Mouse (Mus musculus) thymus, adult 18-20 months (tissue): ENCODE results near the gene Mymx.
"Not testable (repeated sequence)": the region's sequence is repeated elsewhere in the genome, so short reads cannot be mapped to it uniquely, and the experiment has no call there.

Experiments used
- DNase-seq, 2 experiments: peaks; one replicate each; pipeline ENCODE4 v3.0.0; 2022; ENCODE audit warnings: mixed read lengths in 2 of 2

Gene Mymx

DNA sequence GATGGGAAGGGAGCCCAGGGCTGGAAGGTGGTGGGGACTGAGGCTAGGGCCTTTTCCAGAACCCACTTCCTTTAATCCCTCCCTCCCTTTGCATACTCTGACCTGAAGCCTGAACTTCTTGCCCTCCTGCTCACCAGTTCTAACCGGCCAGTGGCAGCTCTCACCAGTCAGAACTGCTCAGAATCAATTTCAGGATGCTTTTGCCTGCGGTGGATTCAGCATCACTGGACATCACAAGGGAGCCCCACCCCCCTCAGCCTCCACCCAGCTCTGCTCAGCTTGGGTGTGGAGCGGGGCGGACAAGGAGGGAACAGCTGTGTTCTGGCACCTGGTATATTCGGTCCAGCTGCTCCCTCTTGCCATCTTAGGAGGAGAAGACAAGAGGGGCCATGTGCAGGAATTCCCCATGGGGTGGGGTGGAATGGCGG is at the start of gene Mymx:
Gene Mymx (minus strand): TSS at position 226 of the 428 bp plus-strand sequence.
- no peak for DNase-seq

- DNase-seq = no peak
These were observed 42.3 kb upstream of the Mymx start for GRCm38 (mm10) chr17:45644185-45644584.

DNA sequence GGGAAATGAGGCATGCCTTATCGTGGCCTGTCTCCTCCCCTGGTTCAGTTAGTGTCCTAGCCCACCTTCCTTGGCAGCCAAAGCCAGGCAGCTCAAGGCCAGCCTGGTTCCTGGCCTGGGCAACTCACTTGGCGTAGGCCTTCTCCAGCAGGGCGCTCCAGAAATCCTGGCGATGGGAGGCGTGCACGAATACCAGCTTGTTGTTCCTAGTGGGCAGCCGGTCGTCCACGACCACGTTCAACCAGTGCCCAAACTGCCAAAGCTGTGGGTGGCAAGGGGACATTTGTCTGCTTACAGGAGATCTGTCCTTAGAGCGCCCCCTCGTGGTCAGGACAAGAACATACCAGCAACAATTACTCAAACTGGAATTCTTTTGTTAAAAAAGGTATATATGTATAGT is 40.8 kb upstream of the Mymx start:
- DNase-seq = peak; percentile 46 to 61

- DNase-seq = no peak
These were observed 40.1 kb upstream of the Mymx start for GRCm38 (mm10) chr17:45641981-45642380.

GRCm38 (mm10) chr17:45638596-45639295 is 36.8 kb upstream of the Mymx start:
- DNase-seq = peak; percentile 75 to 84

DNA sequence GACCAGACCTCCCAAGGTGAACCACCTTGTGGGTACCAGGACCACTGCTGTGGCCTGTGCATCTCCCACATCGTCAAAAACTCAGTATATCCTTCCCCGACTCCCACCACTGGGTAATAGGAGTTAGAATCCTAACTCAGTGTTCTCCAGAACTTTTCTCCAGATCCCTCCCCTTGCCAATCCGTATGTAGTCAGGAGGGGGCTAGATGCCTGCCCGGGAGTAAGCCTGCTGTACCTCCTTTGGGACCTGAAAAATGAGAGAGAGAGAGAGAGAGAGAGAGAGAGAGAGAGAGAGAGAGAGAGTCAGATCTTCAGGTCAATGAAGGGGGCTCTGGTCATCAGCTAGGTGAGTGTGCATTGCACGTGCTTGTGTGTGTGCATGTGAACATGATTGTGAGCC is 32.1 kb upstream of the Mymx start:
- DNase-seq = no peak

GRCm38 (mm10) chr17:45631940-45632339 is 30.0 kb upstream of the Mymx start:
- no peak for DNase-seq

GRCm38 (mm10) chr17:45630992-45631391 is 29.1 kb upstream of the Mymx start:
- DNase-seq = no peak

GRCm38 (mm10) chr17:45629861-45630694 is 28.2 kb upstream of the Mymx start:
- DNase-seq = peak; percentile 48 to 63

- no peak for DNase-seq
These were observed 27.3 kb upstream of the Mymx start for GRCm38 (mm10) chr17:45628885-45629855.

DNA sequence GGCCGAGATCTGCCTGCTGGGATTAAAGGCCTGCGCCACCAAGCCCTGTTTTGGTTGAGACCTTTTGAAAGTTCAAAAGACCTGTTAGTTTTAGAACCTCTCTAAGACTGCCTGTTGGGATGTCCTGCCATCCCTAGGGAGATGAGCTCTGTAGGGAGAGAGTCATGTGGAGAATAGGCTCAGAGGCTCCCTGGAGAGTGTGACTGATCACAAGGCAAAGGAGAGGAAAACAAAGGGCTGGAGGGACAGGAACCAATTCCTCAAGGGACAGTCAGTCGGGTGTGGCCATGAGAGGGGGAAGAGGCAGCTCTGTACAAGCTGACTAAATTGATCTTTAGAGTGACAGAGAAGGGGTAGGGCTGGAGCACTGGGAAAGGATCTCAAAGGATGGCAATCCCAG is 26.3 kb upstream of the Mymx start:
- no peak for DNase-seq

GRCm38 (mm10) chr17:45626577-45627134 is 24.8 kb upstream of the Mymx start:
- peak; percentile 37 to 69 for DNase-seq

DNA sequence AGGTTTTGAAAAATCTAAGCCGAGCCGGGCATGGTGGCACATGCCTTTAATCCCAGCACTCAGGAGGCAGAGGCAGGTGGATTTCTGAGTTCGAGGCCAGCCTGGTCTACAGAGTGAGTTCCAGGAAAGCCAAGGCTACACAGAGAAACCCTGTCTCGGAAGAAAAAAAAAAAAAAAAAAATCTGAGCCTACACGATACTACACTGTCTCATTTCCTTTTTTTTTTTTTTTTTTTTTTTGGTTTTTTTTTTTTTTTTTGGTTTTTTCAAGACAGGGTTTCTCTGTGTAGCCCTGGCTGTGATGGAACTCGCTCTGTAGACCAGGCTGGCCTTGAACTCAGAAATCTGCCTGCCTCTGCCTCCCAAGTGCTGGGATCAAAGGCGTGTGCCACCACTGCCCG is 21.5 kb upstream of the Mymx start:
- DNase-seq = not testable (repeated sequence)

DNA sequence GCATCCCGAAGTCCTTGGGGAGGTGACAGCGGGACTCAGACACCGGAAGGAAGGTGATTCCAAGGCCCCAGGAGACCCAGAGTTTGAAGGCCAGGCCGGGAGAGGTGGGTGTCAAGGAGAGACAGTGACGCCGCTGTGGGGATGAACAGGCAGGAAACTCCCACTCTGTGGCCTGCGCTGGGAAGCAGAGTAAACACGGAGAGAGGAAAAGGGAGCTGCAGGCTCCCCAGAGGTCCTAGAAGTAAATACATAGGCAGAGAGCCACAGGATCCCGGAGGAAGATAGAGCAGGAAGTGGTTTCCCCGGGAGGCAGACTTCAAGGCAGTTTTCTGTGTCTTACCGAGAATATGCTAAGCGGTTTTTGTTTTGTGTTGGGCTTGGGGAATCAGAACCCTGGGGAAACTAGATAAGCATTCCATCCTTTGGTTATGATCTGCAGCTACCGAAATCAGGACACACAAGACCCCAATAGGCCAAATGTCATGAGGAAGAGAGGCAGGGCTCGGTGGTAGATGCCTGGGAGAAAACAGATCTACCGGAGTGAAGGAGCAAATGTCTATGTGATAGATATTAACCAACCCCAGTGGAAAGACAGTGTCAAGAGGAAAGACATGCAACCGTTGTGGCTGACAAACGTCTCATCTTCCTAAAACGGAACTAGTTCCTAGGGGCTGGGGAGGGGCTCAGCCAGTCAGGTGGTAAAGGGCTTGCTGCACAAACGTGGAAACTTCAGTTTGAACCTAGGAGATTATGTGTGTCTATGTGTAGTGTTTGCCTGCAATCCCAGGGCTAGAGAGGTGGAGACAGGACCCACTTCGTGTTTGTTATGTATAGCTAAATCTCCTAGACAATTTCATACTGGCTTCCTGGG is 17.7 kb upstream of the Mymx start:
- peak; percentile 29 to 56 for DNase-seq

DNA sequence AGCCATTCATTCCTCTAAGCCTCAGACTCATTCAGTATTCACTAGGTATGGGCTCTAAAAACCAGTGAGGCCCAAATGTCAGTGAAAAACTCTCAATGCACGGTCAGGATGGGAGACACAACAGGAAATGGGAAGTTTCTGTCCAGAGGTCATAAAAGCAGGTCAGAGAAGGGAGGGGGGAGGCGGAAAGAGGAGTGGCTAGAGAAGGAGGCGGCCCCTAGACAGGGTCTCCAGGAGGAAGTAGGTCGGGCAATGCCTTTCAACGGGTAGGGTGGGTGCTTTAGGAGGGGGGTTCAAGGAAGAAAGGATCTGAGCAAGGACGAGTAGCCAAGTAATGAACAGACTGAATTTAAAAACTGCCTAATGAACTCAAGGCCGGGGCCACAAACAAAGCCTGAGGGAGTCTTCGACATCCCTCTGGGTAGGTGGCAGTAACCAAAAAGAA is 17.1 kb upstream of the Mymx start:
- DNase-seq = peak; percentile 51 to 73

DNA sequence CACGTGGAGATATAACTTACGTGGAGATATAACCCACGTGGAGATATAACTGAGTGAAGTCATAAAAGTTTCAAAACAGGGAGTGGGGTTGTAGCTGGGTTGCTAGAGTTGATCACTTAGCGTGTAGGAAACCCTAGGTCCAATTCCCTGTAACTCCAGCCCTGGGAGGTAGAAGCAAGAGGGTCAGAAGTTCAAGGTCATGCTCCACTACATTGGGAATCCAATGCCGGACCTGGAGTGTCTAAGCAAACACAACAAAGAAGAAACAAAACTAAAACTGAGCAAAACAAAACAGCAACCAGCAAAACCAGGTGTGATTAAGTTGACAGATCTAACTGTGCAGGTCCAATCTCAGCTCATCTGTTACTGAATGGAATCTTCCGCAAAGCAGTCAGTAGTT is 15.8 kb upstream of the Mymx start:
- no peak for DNase-seq

- no peak for DNase-seq
These were observed 14.8 kb upstream of the Mymx start for GRCm38 (mm10) chr17:45616679-45617078.

- no peak for DNase-seq
These were observed 14.2 kb upstream of the Mymx start for GRCm38 (mm10) chr17:45616046-45616650.

GRCm38 (mm10) chr17:45612921-45613320 is 11.0 kb upstream of the Mymx start:
- no peak for DNase-seq

- DNase-seq = no peak
These were observed 10.1 kb upstream of the Mymx start for GRCm38 (mm10) chr17:45612008-45612407.
